Mouse (Mus musculus) kidney, postnatal 25 days (tissue): ENCODE results near the gene Gm9639.
"Not testable (repeated sequence)": the region's sequence is repeated elsewhere in the genome, so short reads cannot be mapped to it uniquely, and the experiment has no call there.

Experiments used
- DNase-seq, 2 experiments: peaks; one replicate each; pipeline ENCODE4 v3.0.0; 2021; ENCODE audit warnings: mixed read lengths in 2 of 2

Gm9639 gene

GRCm38 (mm10) chr10:77752312-77752711 is 42.6 kb downstream of the Gm9639 start:
- not testable (repeated sequence) for DNase-seq

GRCm38 (mm10) chr10:77751254-77751653 is 43.6 kb downstream of the Gm9639 start, which contains the start of gene Gm9736:
TSS of gene Gm9736 (minus strand) at chr10:77751354.
- DNase-seq: not testable (repeated sequence)

DNA sequence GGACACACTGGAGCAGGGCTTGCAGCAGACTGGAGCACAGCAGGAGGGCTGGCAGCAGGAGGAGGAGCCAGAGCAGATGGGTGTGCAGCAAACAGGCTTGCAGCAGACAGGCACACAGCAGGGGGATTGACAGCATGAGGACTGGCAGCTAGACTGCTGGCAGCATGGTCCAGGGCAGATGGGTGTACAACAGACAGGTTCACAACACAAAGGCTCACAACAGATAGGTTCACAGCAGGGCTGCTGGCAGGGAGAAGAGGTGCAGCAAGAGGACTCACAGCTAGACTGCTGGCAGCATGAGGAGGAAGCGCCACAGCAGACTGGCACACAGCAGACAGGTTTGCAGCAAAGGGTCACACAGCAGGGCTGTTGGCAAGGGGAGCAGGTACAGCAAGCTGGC is 44.2 kb downstream of the Gm9639 start:
- DNase-seq: not testable (repeated sequence)
